Mouse (Mus musculus) limb, embryonic 10.5 days (tissue): ENCODE measurements around the gene Polr3b. TPM values are rescaled to one million over a fixed set of nuclear protein-coding genes. Genes with fewer than 3 reads are reported as not detected.

Source experiments
- DNase-seq: peaks from one replicate; pipeline ENCODE4 v3.0.0-alpha.2; 2017; ENCODE audit warnings: low spot score
- H3K27ac ChIP-seq: fragments of 300-500 bp; sonication (generic); 2 replicates; pipeline ENCODE4 v1.5.1; 2016; ENCODE audit warnings: mild to moderate bottlenecking
- H3K27me3 ChIP-seq: fragments of 300-500 bp; sonication (generic); 2 replicates; pipeline ENCODE4 v1.6.1; 2016; ENCODE audit warnings: low read depth, mild to moderate bottlenecking; ENCODE audit not compliant: poor library complexity, severe bottlenecking
- H3K36me3 ChIP-seq: fragments of 300-500 bp; sonication (generic); 2 replicates; pipeline ENCODE4 v1.6.1; 2016; ENCODE audit warnings: mild to moderate bottlenecking, moderate library complexity
- H3K4me1 ChIP-seq: fragments of 300-500 bp; sonication (generic); 2 replicates; pipeline ENCODE4 v1.6.1; 2016
- H3K4me3 ChIP-seq: fragments of 300-500 bp; sonication (generic); 2 replicates; pipeline ENCODE4 v1.5.1; 2016; ENCODE audit warnings: mild to moderate bottlenecking, moderate library complexity
- H3K9me3 ChIP-seq: fragments of 300-500 bp; sonication (generic); replicated peaks from 2 replicates; pipeline ENCODE4 v1.6.1; 2016; ENCODE audit warnings: mild to moderate bottlenecking
- WGBS: fragments of 180-500 bp; shearing (Covaris S2); methylation state at CpG from one replicate; pipeline ENCODE4 v1.1.7; 2016; 5-methylcytosine and 5-hydroxymethylcytosine counted together
- polyA plus RNA-seq: library from polyadenylated mRNA; unstranded; fragments of >200 nt; fragmentation: Nextera tagmentation; extraction: Ambion mirVana; gene quantifications from 2 replicates; pipeline ENCODE4 v1.2.1, GENCODE M21; 2016

Polr3b gene
- polyA plus RNA-seq, 1 experiment from 2014 or later, result 20.3 TPM

DNA sequence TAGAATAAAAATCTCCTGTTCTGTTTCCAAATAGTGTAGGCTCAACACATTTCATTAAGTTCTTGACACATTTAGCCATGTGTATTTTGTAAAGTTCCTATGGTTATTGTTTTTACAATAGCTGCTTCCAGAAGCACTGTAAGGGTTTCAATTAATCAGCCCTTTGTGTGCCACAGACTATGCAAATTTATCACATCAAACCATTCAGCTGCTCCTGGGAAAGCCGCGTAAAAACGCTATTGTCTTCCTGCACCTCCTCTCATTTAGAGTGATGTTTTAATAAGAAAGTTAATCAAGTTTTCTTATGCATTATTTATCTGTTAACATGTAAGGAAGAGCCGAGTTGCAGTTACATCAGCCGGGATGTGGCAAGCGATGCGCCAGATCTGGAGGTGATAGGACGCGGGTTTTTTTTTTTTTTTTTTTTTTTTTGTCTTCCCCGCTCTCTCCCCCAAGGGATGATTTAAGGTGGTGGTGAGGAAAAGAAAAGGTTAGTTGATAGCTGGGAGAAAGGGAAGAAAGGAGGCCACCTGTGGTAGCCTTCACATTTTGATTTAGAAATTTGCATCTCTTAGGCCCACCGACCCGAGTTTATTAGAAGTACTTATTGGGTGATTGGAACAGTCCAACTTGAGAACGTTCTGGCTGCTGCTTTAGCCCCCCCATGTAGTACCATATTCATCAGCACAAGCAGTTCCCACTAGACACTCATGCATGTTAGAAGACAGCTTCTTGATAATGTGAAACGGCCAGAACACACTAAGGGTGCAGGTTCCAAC lies 85.8 kb downstream of the Polr3b start:
- Histone ChIP-seq H3K4me3 (no peak overlapping the region), H3K27ac (no peak overlapping the region)
- 34% methylated on average over 14 of the region's 14 CpGs for WGBS

DNA sequence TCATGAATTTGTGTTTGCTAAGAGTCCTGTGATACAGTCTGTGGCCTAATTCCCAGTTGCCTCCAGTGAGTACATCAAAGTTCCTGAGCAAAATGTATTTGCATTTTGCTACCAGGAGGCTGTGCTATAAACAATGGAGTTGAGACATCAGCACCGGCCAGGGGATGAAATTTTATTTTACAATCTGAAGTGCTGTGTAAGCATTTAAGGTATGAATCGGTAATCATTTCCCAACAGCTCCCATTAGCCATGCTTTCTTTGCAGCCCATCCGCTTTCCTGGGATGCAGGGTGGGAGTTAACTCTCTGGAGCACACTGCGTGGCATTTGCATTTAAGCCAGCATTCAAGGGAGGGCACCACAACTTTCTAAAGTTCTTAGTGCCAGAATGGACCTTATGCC lies 88.1 kb downstream of the Polr3b start:
- DNase-seq, result no peak

More for the DNA sequence above, 85.8 kb downstream of the Polr3b start:
- DNase-seq, result no peak
- Histone ChIP-seq H3K36me3 (peaks cover 24% of the 10 kb centered on the region), H3K27me3 (peaks cover 15% of the 10 kb centered on the region; the same call in 1 of the 2 replicates), H3K9me3 (no peaks in the 10 kb centered on the region), H3K4me1 (peaks cover 20% of the 10 kb centered on the region)

DNA sequence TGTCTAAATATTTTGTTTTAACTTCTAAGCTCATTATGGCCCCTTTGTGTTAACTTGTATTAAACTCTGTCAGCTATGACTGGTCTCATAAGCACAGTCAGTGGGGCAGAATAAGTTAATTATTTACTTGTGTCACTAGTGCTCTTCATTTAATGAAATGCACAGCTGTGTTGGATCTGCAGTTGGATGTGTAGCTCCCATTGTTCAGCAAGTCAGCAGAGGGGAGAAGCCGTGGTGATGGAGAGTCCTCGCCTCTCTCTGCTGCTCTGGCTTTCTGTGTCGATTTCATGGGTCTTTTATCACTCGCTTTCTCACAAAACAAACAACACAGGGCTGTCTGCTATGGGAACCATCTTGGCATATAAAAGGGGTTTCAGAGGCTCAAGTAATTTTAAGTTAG lies 88.7 kb downstream of the Polr3b start:
- no peaks in the 10 kb centered on the region for H3K9me3 ChIP-seq
- peaks cover 38% of the 10 kb centered on the region for H3K36me3 ChIP-seq
- peaks cover 11% of the 10 kb centered on the region; the same call in 1 of the 2 replicates for H3K27me3 ChIP-seq
- no peak for DNase-seq
- H3K4me1 ChIP-seq, result peaks cover 24% of the 10 kb centered on the region
- no peak overlapping the region for H3K27ac ChIP-seq
- no peak overlapping the region for H3K4me3 ChIP-seq
- 55% methylated on average over 4 of the region's 4 CpGs for WGBS

More for the DNA sequence above, 88.1 kb downstream of the Polr3b start:
- Histone ChIP-seq H3K36me3 (peaks cover 37% of the 10 kb centered on the region), H3K27ac (no peak overlapping the region), H3K4me1 (peaks cover 24% of the 10 kb centered on the region), H3K27me3 (peaks cover 11% of the 10 kb centered on the region; the same call in 1 of the 2 replicates), H3K9me3 (no peaks in the 10 kb centered on the region), H3K4me3 (no peak overlapping the region)
- 72% methylated on average over 4 of the region's 4 CpGs for WGBS

DNA sequence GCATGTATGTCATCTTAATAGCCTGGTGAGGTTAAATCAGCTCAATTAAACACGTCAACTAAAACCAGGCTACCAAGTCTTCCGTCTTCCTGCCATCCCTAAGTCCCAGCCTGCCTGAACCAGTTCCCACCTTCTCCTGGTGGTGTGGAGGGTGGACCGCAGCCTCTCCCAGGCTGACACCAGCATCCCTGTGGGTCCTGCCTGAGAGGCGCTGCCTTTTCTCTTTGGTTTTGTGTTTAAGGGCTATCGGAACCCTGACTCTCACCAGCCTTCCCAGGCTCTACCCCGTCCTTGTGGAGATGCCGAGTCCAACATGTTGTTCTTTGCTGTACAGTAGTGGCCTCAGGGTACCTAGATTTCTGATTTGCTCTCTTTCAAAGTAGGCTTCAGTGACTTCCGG lies 89.4 kb downstream of the Polr3b start:
- Histone ChIP-seq H3K4me3 (no peak overlapping the region), H3K4me1 (peaks cover 18% of the 10 kb centered on the region), H3K36me3 (peaks cover 42% of the 10 kb centered on the region), H3K9me3 (no peaks in the 10 kb centered on the region), H3K27me3 (peaks cover 11% of the 10 kb centered on the region; the same call in 1 of the 2 replicates), H3K27ac (no peak overlapping the region)
- DNase-seq, result no peak
- 82% methylated on average over 8 of the region's 8 CpGs for WGBS

DNA sequence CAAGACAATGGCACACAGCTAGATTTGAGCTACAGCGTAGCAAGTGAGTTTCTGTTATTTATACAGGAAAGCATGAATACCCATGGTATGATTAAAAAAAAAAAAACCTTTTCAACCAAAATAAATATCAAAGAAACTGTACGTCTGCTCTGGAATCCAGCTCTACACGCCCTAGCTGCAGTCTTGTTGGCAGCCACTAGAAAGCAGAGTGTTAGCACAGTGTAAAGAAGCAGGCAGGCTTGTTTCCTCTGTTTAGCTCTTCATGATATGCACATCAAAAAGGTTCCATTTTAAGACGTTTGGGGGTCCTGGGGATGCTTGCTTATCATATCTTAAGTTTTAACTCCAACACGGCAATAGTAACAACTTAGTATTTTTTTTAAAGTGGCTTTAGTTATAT lies 89.8 kb downstream of the Polr3b start:
- H3K27ac ChIP-seq, result no peak overlapping the region
- peaks cover 11% of the 10 kb centered on the region; the same call in 1 of the 2 replicates for H3K27me3 ChIP-seq
- H3K4me1 ChIP-seq, result peaks cover 13% of the 10 kb centered on the region
- DNase-seq, result no peak
- no peak overlapping the region for H3K4me3 ChIP-seq
- peaks cover 46% of the 10 kb centered on the region for H3K36me3 ChIP-seq
- H3K9me3 ChIP-seq, result no peaks in the 10 kb centered on the region
- WGBS, result 84% methylated on average over 5 of the region's 5 CpGs

DNA sequence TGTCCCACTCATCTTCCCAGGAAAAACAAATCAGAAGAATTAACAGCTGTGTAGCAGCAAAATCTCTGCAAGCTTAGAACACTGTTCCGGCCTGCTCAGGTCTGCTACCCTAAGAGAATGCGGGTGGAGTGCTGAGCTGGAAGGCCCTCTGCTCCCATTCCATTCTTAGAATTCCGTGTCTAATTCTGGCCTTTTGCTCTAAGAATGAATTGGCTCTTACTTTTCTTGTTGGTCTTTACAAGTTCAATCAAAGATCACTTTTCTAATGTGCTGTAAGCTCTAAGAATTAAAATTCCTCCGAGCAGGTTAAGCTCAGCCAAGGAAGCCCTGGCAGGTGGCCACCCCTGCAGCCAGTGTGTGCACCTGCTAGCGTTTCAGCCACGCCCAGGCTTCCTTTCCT lies 90.4 kb downstream of the Polr3b start:
- 89% methylated on average over 6 of the region's 6 CpGs for WGBS
- H3K36me3 ChIP-seq, result peaks cover 51% of the 10 kb centered on the region
- peaks cover 11% of the 10 kb centered on the region; the same call in 1 of the 2 replicates for H3K27me3 ChIP-seq
- H3K27ac ChIP-seq, result no peak overlapping the region
- H3K4me3 ChIP-seq, result no peak overlapping the region
- H3K4me1 ChIP-seq, result peaks cover 7% of the 10 kb centered on the region
- no peaks in the 10 kb centered on the region for H3K9me3 ChIP-seq
- DNase-seq, result no peak

DNA sequence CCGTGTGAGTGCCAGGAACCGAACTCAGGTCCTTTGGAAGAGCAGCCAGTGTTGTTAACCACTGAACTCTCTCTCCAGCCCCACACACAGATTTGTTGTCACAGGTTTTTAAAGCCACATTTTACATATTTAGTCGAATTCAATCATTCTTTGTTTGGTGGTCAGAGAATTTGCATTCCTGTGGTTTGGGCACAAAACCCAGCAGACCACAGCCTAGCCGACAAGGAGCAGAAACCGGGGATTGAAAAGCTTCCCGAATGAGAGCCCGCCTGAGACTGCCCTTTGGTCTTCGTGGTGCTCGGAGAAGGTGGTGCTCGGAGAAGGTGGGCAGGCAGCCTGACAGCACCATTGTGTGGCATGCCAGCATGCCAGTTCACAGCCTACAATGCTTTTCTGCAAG lies 91.0 kb downstream of the Polr3b start:
- Histone ChIP-seq H3K9me3 (no peaks in the 10 kb centered on the region), H3K4me3 (no peak overlapping the region), H3K4me1 (0 out of 2 replicates have a peak, but pooled peaks cover 4% of the 10 kb centered on the region), H3K36me3 (peaks cover 53% of the 10 kb centered on the region), H3K27ac (no peak overlapping the region), H3K27me3 (peaks cover 11% of the 10 kb centered on the region; the same call in 1 of the 2 replicates)
- DNase-seq, result no peak
- 94% methylated on average over 10 of the region's 10 CpGs for WGBS

DNA sequence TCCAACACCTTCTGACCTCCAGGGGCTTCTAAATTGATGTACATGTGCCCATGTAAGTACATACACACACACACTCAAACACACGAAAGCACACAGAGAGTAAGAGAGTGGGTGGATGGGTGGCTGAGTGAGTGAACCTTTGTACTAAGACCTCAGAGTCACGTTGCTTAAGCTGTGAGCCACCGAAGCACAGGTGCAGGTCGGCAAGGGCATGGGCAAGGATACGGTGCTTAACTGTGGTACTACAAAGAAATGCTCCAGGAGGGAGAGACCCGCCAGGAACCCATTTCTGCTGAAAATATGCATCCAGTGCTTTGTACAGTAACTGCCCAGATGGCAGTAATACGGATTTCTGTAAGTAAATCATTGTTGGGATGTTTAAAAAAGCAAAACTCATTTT lies 93.5 kb downstream of the Polr3b start:
- no peaks in the 10 kb centered on the region for H3K27me3 ChIP-seq
- 95% methylated on average over 7 of the region's 7 CpGs for WGBS
- no peak overlapping the region for H3K27ac ChIP-seq
- H3K36me3 ChIP-seq, result peaks cover 59% of the 10 kb centered on the region
- DNase-seq, result no peak
- no peaks in the 10 kb centered on the region for H3K9me3 ChIP-seq
- no peak overlapping the region for H3K4me3 ChIP-seq
- peaks cover 11% of the 10 kb centered on the region for H3K4me1 ChIP-seq

DNA sequence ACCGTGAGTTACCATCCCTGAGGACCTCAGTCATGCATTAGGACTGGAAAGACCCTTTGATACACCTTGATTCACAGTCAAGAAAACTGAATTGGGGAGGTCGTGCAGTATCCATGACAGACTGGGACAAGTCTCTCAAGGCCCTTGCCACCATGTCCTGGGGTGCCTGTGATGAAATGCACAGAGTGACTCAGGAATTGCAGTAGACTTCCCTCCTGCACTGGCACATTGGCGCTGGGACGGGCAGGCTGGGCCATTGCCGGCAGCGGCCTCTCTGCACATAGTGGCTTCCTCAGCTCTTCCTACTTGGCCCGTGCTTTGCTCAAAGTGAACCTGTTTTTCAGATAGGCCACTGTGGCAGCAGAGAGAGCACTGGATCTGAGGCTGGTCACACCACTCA lies 94.5 kb downstream of the Polr3b start:
- no peak overlapping the region for H3K4me3 ChIP-seq
- WGBS, result 98% methylated on average over 7 of the region's 7 CpGs
- peaks cover 11% of the 10 kb centered on the region for H3K4me1 ChIP-seq
- H3K9me3 ChIP-seq, result no peaks in the 10 kb centered on the region
- DNase-seq, result no peak
- no peak overlapping the region for H3K27ac ChIP-seq
- no peaks in the 10 kb centered on the region for H3K27me3 ChIP-seq
- peaks cover 68% of the 10 kb centered on the region for H3K36me3 ChIP-seq

DNA sequence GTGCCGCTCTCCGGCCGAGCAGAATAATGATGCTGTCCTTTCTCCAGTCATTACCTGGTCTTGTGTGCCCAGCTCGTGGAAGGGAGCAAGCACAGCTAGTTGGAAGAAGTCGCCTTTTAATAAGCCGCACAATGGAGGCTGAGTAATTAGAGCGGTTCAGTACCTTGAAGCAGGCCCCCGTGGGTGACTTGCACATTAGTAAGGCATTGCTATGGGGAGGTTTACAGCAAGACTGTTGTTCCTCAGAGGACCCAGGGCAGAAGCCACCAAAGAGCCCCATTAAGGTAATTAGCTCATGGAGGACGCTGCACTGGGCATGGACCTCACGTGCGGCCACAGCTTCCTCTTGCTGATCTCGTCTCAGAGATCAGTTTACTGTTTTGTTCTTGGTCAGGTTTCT lies 100.6 kb downstream of the Polr3b start:
- H3K27ac ChIP-seq, result no peak overlapping the region
- no peaks in the 10 kb centered on the region for H3K9me3 ChIP-seq

DNA sequence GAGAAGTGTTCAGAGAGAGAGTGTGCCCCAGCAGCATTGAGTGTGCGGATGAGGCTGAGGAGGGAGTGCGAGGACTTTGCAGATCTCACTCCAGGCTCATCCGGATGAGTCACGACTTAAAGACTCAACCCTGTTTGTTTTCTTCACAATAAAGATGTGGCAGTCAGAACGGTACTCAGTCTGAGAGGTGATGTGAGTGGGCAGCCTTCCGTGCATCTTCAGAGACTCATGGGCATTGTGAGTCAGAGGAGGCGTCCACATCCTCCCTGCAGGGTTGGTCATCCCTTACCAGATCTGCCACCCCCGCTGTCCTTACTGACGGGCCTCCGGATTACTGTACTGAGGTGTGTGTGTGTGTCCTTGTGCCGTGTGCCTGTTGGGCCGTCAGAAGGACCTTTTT lies 104.9 kb downstream of the Polr3b start:
- Histone ChIP-seq H3K4me1 (peaks cover 17% of the 10 kb centered on the region), H3K27me3 (peaks cover 4% of the 10 kb centered on the region; the same call in 1 of the 2 replicates), H3K4me3 (no peak overlapping the region), H3K9me3 (no peaks in the 10 kb centered on the region), H3K36me3 (peaks cover 31% of the 10 kb centered on the region), H3K27ac (no peak overlapping the region)
- DNase-seq, result no peak
- WGBS, result 91% methylated on average over 12 of the region's 12 CpGs

More for the DNA sequence above, 100.6 kb downstream of the Polr3b start:
- 87% methylated on average over 12 of the region's 12 CpGs for WGBS
- peaks cover 51% of the 10 kb centered on the region for H3K36me3 ChIP-seq
- H3K4me3 ChIP-seq, result no peak overlapping the region
- H3K4me1 ChIP-seq, result peaks cover 8% of the 10 kb centered on the region
- no peak for DNase-seq
- H3K27me3 ChIP-seq, result no peaks in the 10 kb centered on the region

DNA sequence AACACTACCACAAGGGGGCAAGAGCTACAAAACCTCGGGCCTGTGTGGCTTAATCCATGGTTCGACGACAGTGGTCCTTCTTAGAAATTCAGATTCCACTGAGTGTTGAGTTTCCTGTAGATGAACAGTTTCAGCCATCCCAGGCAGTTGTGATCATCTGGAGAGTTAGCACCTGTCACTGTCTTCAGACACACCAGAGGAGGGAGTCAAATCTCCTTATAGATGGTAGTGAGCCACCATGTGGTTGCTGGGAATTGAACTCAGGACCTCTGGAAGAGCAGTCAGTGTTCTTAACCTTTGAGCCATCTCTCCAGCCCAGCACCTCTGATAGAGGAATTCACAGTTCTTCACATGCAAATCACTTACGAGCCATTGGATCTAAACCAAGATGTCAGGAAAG lies 105.7 kb downstream of the Polr3b start:
- Histone ChIP-seq H3K27ac (no peak overlapping the region), H3K4me3 (no peak overlapping the region), H3K27me3 (peaks cover 4% of the 10 kb centered on the region; the same call in 1 of the 2 replicates), H3K9me3 (no peaks in the 10 kb centered on the region), H3K4me1 (peaks cover 17% of the 10 kb centered on the region), H3K36me3 (peaks cover 28% of the 10 kb centered on the region)
- DNase-seq, result no peak
- WGBS, result 88% methylated on average over 4 of the region's 4 CpGs

DNA sequence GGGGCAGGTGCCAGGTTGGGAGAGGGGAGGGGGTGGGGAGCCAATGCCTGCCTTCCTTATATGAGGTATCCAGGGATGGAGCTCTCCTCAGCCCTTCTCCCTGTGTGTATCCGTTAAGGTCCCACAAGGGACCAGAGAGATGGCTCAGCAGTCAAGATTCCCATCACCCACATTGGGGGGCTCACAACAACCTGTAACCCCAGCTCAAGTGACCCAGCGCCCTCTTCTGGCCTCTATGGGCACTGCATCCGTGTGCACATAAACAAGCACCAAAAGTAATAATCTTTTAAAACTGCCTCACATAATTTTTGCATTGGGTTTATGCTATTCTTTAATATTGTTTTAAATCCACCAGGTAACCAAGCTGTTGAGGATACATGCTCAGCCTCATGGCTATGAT lies 108.0 kb downstream of the Polr3b start:
- no peak for DNase-seq
- Histone ChIP-seq H3K4me1 (peaks cover 25% of the 10 kb centered on the region), H3K4me3 (no peak overlapping the region), H3K36me3 (peaks cover 25% of the 10 kb centered on the region), H3K9me3 (no peaks in the 10 kb centered on the region), H3K27me3 (peaks cover 4% of the 10 kb centered on the region; the same call in 1 of the 2 replicates), H3K27ac (no peak overlapping the region)
- WGBS, result 82% methylated on average over 3 of the region's 3 CpGs
